Mouse (Mus musculus) 3134 (cell line): ENCODE measurements around the gene Med10.

Experiments
- DNase-seq: peaks from one replicate; pipeline ENCODE4 v3.0.0-alpha.2; 2011; ENCODE audit warnings: low spot score; ENCODE audit not compliant: insufficient read length; ENCODE audit errors: extremely low read depth

The Med10 gene

DNA sequence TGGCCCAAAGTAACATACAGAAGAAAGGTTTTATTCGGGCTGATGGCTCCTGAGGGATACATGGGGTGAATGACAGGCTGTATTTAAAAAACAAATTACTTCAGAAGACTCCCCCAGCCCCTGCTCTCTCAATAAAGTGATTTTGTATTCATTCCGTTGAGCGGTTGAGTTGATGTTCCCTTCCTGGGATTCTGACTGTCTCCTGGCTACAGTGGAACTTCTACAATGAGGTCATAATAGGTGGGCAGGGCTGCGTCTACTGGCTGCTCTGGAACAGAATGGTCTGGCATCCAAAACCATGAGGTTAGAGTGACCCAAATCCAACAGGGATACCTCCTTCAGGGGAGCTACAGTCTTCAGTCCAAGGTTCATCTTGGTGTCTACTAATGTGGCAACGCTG is at the start of gene Med10:
TSS of gene Med10 (plus strand) at position 301 of the 400 bp plus-strand sequence.
- DNase-seq, result no peak

DNA sequence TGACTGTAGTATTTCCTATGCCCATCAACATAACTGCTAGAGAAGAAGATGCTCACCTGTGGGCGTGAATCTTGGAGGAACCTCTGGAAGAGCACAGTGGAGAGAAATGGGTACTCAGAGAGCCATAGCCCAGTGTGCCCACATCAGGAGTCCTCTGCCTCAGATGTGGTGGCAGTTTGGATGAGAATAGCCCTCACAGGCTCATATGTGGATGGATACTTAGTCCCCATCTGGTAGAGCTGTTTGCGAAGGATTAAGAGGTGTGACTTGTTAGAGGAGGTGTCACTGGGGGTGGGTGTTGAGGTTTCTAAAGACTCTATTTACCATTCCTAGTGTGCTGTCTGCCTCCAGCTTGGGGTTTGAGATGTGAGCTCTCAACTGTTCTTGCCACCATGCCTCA is 49.3 kb upstream of the Med10 start:
- no peak for DNase-seq

DNA sequence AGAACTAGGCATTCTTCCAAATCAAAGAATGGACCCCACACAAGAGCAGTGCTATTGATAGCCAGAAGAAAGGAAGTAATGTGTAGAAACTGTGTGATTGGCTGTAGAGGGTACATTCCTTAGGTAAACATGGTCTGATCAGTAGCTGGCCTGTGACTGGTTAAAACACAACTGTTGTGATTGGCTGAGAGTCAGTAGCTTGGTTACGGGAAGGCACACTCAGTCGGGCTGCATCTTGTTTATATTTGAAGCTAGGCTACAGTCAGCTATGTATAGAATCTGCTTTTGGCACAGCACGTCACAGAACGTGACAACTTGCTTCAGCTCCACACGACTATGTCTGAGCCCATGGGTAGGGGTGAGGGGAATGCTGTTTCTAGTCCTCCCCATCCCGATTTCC is 43.2 kb upstream of the Med10 start:
- DNase-seq, result no peak

- no peak for DNase-seq
These were observed 40.8 kb upstream of the Med10 start for GRCm38 (mm10) chr13:69761393-69761792.

GRCm38 (mm10) chr13:69764646-69765045 is 37.5 kb upstream of the Med10 start:
- no peak for DNase-seq

DNA sequence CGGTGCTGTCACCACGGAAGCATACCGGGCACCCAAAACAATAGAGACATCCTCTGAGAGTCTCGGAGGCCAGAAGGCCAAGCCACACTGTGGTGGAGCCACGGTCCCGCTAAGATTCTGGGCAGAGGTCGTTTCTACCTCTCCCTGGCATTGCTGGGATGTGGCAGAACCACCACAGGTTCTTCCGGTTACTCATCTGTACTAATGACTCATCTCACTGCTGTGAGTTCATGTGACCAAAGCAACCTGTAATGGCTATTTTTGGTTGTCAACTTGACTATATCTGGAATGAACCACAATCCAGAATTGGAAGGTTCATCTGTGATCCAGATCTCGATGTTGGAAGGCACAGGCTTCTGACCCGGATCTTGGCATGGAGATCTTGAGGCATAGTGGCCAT is 34.0 kb upstream of the Med10 start:
- DNase-seq, result peak; percentile 11

DNA sequence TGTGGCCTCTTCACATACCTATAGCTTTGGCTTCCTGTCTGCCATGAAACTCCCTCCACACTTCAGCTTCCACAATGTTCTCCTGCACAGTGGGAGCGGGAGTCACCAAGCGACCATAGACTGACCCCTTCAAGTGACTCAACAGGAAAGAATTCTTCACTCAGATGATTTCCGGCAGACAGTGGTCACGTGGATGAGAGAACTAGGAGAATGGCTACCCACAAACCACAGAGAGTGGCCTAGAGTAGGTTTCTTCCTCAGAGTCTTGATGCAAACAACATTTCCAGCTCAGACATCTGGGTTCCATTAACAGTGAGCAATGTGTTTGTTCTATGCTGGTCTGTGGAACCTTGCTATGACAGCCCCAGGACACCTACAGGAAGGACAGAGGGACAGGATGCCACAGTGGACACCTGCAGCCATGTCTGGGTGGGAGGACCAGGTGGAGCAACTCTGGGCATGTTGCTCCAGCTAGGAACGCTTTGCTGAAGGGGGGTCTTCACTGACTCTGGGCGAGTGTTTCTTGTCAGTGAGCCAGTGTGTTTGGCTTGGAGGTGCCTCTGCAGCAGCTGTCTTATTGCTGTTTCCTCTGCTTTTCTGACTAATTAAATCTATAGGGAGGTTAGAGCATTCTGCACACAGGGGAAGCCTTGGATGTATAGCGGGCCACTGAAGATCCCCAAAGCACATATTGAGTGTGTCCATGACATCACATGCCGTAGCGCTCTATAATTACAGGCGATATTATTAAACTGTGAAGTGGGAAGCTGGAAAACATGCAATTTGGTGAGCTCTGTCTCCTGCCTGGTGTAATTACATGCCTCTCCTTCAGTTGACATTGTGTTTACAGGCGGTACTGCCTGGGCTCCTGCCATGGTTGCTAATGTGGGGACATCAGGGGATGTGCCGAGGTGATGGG is 31.4 kb upstream of the Med10 start:
- DNase-seq, result peak; percentile 34

DNA sequence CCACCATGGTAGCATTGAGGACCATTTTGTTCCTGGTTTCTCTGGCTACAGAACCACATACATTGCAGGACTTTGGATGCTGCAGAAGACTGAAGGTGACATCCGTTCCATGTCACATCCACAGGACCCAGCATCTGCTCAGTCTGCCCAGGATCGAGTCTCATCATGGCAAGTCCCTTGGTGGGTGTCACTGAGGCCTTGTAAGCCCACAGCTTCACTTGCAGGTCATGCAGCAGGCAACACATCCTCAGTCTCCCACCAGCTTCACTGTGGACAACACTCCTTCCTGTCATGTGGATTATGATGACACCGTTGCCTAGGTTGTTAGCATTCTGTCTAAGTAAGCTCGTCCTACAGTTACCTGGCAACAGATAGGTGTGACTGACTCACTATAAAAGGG is 29.8 kb upstream of the Med10 start:
- no peak for DNase-seq

DNA sequence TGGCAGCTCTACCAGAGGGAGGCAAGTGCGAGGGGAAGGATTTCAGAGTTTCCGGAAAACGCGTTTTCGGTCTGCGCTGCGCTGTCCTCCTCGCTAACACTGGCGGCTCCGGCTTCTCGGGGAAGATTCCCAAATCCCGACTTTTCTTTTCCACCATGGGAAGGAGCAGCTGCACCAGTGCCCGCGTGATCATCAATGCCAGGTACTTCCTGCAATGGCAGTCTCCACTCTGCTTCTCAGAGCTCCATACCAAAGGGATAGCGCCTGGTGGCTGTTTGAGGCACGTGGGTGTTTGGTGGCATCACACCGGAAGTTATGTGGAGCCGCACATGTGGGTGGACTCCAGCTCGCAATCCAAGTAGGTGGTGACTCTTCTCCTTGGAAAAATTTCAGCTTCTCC is 24.0 kb upstream of the Med10 start:
- DNase-seq, result no peak

DNA sequence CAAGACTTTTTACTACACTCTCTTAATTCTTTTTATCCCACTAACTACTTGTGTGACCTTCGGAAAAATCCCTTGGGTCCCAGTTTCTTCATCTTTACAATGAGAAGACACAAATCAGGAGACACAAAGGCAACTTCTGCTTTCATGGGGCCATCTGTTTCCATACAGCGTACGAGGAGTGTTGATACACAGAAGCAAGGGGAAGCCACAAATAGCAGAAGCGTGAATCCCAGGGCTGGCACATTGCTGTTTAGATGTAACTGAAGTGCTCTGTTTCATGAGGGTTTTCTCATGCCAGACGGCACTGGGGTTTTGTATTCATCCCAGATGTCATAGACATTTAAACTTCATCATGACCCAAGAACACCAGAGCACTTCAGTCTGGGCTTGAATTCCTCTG is 13.5 kb upstream of the Med10 start:
- no peak for DNase-seq

GRCm38 (mm10) chr13:69791814-69792213 is 10.4 kb upstream of the Med10 start:
- DNase-seq, result no peak

DNA sequence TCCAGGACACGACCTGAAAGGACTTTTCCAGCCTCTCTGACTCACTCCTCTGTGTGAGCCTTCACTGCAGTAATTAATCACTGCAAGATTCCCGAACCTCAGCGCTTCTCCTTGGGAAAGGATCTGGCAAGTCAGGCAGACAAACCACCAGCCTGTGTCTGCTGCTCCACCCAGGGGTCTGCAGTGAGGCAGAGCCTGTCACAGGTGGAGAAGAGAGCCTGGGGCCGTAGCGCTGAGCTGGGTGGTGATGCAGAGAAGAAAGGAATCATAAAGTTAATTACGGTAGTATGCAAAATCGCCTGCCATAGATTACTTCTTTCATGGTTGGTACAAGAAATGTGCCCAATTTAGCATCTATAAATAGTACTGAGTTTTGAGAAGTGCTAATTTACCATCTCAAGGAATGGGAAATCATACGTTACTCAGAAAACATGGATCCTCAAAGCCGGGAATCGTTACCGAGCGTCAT is 9.6 kb upstream of the Med10 start:
- DNase-seq, result no peak

- DNase-seq, result no peak
These were observed 7.4 kb upstream of the Med10 start for GRCm38 (mm10) chr13:69794808-69795207.

DNA sequence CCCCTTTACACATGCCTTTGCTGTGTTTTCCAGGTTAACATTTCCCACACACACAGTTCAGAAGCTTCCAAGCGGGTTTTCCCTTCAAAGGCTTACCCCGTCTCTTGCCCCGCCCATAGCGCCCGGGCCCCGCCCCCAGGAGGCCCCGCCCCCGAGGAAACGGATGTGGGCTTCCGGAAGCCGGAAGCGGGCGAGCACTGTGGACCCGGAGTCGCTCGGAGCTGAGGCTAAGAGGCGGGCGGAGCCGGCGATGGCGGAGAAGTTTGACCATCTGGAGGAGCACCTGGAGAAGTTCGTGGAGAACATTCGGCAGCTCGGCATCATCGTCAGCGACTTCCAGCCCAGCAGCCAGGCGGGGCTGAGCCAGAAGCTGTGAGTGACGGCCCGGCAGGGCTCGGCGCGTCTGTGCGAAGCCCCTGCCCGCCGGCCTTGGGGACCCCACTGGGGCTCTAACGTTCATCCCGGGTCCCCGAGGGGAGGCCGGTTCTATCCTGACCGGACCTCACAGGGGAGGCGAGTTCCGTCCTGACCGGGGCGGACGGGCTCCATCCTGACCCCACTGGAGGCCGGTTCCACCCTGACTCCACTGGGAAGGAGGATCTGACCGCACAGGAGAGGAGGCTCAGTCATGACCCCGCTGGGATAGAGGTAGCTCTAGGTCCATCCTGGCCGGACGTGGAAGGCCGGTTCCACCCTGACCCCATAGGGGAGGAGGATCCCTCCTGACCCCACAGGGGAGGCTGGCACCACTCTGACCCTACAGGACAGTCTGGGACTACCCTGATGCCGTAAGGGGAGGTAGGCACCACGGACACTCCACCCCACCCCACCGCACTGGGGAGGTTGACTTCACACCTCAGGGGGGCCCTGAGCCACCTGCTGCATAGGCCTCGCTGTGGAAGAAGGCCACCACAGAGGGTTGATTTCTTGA is 7.8 kb downstream of the Med10 start:
- DNase-seq, result peak; percentile 87

GRCm38 (mm10) chr13:69810936-69811680 is 8.9 kb downstream of the Med10 start:
- DNase-seq, result no peak

DNA sequence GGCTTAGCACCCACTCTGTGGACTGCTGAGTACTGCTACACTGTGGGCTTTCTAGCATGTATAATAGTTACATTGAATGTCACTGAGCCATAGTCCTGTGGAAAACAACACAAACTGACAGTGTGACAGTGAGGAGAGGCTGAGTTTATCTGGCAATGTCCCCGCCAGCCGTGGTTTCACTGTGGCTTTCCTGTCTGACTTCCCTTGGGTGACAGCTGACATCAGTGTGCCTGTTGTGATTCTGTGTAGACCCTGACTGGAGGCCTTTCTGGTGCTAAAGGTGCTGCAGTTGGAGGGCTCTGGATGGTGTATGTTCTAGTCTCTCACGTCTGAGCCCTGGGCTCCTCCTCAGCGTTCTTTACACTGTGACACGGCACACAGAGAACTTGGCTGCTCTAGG is 11.7 kb downstream of the Med10 start:
- no peak for DNase-seq

DNA sequence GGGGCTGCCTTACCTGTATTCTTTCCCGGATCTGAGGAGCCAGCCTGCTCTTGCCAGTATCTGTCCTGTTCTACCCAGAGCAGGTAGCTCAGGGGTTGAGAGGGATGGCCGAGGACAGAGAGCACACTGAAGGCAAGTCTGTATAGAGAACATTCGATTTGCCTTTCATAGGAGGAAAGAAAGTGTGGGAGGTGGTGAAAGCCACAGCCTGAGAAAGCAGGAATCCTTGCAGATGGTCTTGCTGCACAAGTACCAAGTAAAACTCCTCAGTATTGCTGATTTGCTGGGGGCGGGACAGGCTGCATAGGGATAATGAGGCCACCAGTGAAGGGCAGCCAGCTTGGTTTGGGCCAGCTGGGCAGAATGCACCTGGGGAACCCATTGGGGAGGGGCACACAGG is 16.1 kb downstream of the Med10 start:
- DNase-seq, result no peak

GRCm38 (mm10) chr13:69821169-69821822 is 19.1 kb downstream of the Med10 start:
- DNase-seq, result no peak

DNA sequence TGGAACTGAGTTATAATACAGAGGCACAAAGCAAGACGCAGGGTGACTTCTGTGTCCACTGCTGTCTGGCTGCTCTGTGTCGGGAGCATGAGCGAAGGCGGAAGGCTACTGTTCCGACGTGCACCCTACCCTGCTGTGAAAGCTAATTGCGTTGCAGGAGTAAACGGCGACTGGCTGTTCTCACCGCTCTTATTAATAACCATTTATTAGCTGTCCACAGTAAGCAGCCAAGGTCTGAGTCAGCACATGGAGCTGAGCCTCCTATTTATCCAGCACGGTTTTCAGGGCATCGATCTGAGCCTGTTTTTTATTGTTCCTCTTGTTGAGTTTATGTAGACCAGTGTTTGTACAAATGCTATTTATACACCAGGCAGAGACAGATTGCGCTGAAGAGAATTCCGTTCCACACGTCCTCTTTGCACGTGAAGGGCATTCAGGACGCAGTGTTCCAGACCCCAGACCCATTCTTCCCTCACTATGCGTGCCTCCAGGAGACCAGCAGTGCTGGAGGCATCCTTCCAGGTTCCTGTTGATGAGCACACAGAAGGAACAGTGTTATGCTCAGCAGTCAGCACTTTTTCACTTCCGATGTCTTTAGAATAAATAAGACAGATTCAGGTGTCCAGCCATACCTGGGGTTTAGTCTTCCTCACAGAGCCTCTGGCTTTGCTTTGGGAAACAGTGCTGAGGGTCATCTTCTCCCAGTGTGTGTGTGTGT is 21.9 kb downstream of the Med10 start:
- DNase-seq, result no peak
